Mouse (Mus musculus) midbrain, postnatal 0 days (tissue): ENCODE results near the gene Trdmt1. TPM values are rescaled to one million over a fixed set of nuclear protein-coding genes. Genes with fewer than 3 reads are reported as not detected.

ENCODE experiments used
- ATAC-seq: fragments of 200-750 bp; cut with Nextera tagmentation; 2 replicates; pipeline ENCODE4 v1.8.0; 2017; ENCODE audit warnings: moderate number of reproducible peaks, mild to moderate bottlenecking, moderate TSS enrichment, moderate library complexity; ENCODE audit not compliant: low FRiP score
- DNase-seq: peaks from one replicate; pipeline ENCODE4 v3.0.0-alpha.2; 2015; ENCODE audit warnings: low spot score
- H3K27ac ChIP-seq: fragments of 300-500 bp; sonication (generic); 2 replicates; pipeline ENCODE4 v1.5.1; 2014; ENCODE audit warnings: low read depth, mild to moderate bottlenecking, low read length, mixed read lengths
- H3K27me3 ChIP-seq: fragments of 300-500 bp; sonication (generic); 2 replicates; pipeline ENCODE4 v1.6.1; 2014; ENCODE audit warnings: low read length, control low read depth, mixed read lengths; ENCODE audit not compliant: insufficient read depth
- H3K36me3 ChIP-seq: fragments of 300-500 bp; sonication (generic); 2 replicates; pipeline ENCODE4 v1.6.1; 2014; ENCODE audit warnings: low read length, control low read depth, mixed read lengths; ENCODE audit not compliant: insufficient read depth
- H3K4me1 ChIP-seq: fragments of 300-500 bp; sonication (generic); 2 replicates; pipeline ENCODE4 v1.6.1; 2014; ENCODE audit warnings: mild to moderate bottlenecking, control low read depth, antibody characterized with exemption, low read length, mixed read lengths; ENCODE audit not compliant: insufficient read depth
- H3K4me2 ChIP-seq: fragments of 300-500 bp; sonication (generic); 2 replicates; pipeline ENCODE4 v1.6.1; 2014; ENCODE audit warnings: low read depth, mild to moderate bottlenecking, low read length, mixed read lengths; ENCODE audit not compliant: poor library complexity, severe bottlenecking
- H3K4me3 ChIP-seq: fragments of 300-500 bp; sonication (generic); 2 replicates; pipeline ENCODE4 v1.5.1; 2014; ENCODE audit warnings: low read depth, mild to moderate bottlenecking, low read length, moderate library complexity
- H3K9ac ChIP-seq: fragments of 300-500 bp; sonication (generic); replicated peaks from 2 replicates; pipeline ENCODE4 v1.6.1; 2014; ENCODE audit warnings: mild to moderate bottlenecking, low read length, moderate library complexity, mixed read lengths; ENCODE audit not compliant: poor library complexity, severe bottlenecking
- H3K9me3 ChIP-seq: fragments of 300-500 bp; sonication (generic); 2 replicates; pipeline ENCODE4 v1.6.1; 2016; ENCODE audit warnings: low read length, control low read depth
- CTCF ChIP-seq: IDR thresholded peaks from 2 replicates; pipeline ENCODE4 v1.5.1; 2016; ENCODE audit warnings: antibody characterized with exemption, mild to moderate bottlenecking
- WGBS: fragments of 180-500 bp; shearing (Covaris S2); extraction: QIAGEN DNeasy Blood & Tissue Kit; methylation state at CpG from one replicate; pipeline ENCODE4 v1.1.7; 2014; 5-methylcytosine and 5-hydroxymethylcytosine counted together
- polyA plus RNA-seq: library from polyadenylated mRNA; unstranded; fragments of >200 nt; fragmentation: Nextera tagmentation; extraction: Ambion mirVana; gene quantifications from 2 replicates; pipeline ENCODE4 v1.2.1, GENCODE M21; 2015
- total RNA-seq: library from RNA; depleted of rRNA; stranded (reverse); fragments of >200 nt; gene quantifications from 2 replicates; pipeline ENCODE4 v1.2.3, GENCODE M21; 2014

Trdmt1 gene
- total and polyA plus RNA-seq, 2 experiments from 2014 or later = 5.8 to 6.6 TPM

DNA sequence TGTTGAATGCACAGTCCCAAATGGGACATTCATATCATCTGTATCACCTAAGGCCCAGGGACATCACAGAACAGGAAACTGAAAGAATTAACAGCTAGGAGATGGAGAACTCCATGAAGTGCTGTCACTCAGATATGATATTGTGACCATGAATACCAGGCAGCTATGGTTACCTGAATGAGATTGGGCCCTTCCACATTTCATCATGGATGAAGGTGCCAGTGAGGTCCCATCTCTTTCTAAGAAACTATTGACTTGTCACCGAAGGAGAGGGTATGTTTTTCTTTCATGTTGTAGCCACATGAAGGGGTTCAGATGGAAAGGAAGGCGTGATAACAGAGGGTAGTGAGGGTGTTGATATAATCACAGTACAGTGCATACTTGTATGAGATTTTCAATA lies 15.9 kb upstream of the Trdmt1 start:
- 94% methylated on average over 2 of the region's 2 CpGs for WGBS
- Histone ChIP-seq H3K27me3 (no peaks in the 10 kb centered on the region), H3K4me1 (no peaks in the 10 kb centered on the region), H3K27ac (no peak overlapping the region), H3K4me2 (no peak overlapping the region), H3K9ac (no peak overlapping the region), H3K36me3 (no peaks in the 10 kb centered on the region), H3K9me3 (no peaks in the 10 kb centered on the region), H3K4me3 (no peak overlapping the region)
- no peak for TF ChIP-seq CTCF
- DNase-seq (no peak), ATAC-seq (no peak)

DNA sequence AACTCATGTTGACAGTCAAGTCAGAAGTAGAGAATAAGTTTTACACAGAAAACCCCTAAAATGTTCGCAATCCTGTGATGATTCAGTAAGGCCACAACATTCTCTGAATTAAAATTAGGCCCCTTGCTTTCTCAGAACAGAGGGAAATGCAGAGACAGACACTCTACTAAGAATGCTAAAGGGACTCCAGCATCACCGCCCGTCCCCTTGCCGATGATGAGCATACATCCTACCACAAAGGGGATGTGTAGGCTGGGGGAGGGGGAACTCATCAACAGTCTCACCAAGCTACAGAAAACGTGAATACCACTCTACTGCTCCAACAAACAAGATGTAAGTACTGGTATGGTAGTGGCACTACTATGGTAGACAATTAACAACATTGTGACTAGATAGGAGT lies 15.3 kb upstream of the Trdmt1 start:
- Histone ChIP-seq H3K36me3 (no peaks in the 10 kb centered on the region), H3K4me1 (no peaks in the 10 kb centered on the region), H3K9me3 (no peaks in the 10 kb centered on the region), H3K4me3 (no peak overlapping the region), H3K4me2 (no peak overlapping the region), H3K9ac (no peak overlapping the region), H3K27ac (no peak overlapping the region), H3K27me3 (no peaks in the 10 kb centered on the region)
- 84% methylated on average over 5 of the region's 5 CpGs for WGBS
- no peak for TF ChIP-seq CTCF
- DNase-seq (no peak), ATAC-seq (no peak)

- Histone ChIP-seq H3K27me3 (no peaks in the 10 kb centered on the region), H3K4me2 (no peak overlapping the region), H3K4me3 (no peak overlapping the region), H3K36me3 (no peaks in the 10 kb centered on the region), H3K27ac (no peak overlapping the region), H3K9me3 (no peaks in the 10 kb centered on the region), H3K9ac (no peak overlapping the region), H3K4me1 (no peaks in the 10 kb centered on the region)
- 90% methylated on average over 5 of the region's 5 CpGs for WGBS
- no peak for DNase-seq
- no peak for TF ChIP-seq CTCF
- ATAC-seq = no peak
Measured at GRCm38 (mm10) chr2:13559303-13559702, 14.8 kb upstream of the Trdmt1 start.

GRCm38 (mm10) chr2:13558607-13559262 lies 14.3 kb upstream of the Trdmt1 start:
- no peaks in the 10 kb centered on the region for H3K27me3 ChIP-seq
- DNase-seq (no peak), ATAC-seq (no peak)
- no peak overlapping the region for H3K4me3 ChIP-seq
- WGBS = 43% methylated on average over 5 of the region's 5 CpGs
- H3K4me1 ChIP-seq = no peaks in the 10 kb centered on the region
- H3K9me3 ChIP-seq = no peaks in the 10 kb centered on the region
- H3K27ac ChIP-seq = no peak overlapping the region
- H3K36me3 ChIP-seq = no peaks in the 10 kb centered on the region
- H3K4me2 ChIP-seq = no peak overlapping the region
- H3K9ac ChIP-seq = no peak overlapping the region
- no peak for TF ChIP-seq CTCF

- ATAC-seq = no peak
- 86% methylated on average over 9 of the region's 9 CpGs for WGBS
- no peak for DNase-seq
- TF ChIP-seq CTCF = no peak
- H3K4me3 ChIP-seq = no peak overlapping the region
- no peak overlapping the region for H3K9ac ChIP-seq
- no peaks in the 10 kb centered on the region for H3K27me3 ChIP-seq
- no peaks in the 10 kb centered on the region for H3K36me3 ChIP-seq
- no peak overlapping the region for H3K27ac ChIP-seq
- no peaks in the 10 kb centered on the region for H3K4me1 ChIP-seq
- H3K4me2 ChIP-seq = no peak overlapping the region
- no peaks in the 10 kb centered on the region for H3K9me3 ChIP-seq
Measured at GRCm38 (mm10) chr2:13557145-13558030, 12.9 kb upstream of the Trdmt1 start.

- H3K27me3 ChIP-seq = no peaks in the 10 kb centered on the region
Measured at GRCm38 (mm10) chr2:13556239-13556638, 11.8 kb upstream of the Trdmt1 start.

More at GRCm38 (mm10) chr2:13556239-13556638, 11.8 kb upstream of the Trdmt1 start:
- Histone ChIP-seq H3K4me3 (no peak overlapping the region), H3K36me3 (no peaks in the 10 kb centered on the region), H3K9me3 (no peaks in the 10 kb centered on the region), H3K27ac (no peak overlapping the region), H3K4me2 (no peak overlapping the region), H3K9ac (no peak overlapping the region), H3K4me1 (no peaks in the 10 kb centered on the region)
- ATAC-seq (no peak), DNase-seq (no peak)
- TF ChIP-seq CTCF = no peak
